Mouse (Mus musculus) adrenal gland, postnatal 10 days (tissue): ENCODE data around the gene Coa5. TPM values are rescaled to one million over a fixed set of nuclear protein-coding genes. Genes with fewer than 3 reads are reported as not detected.

Source experiments
- DNase-seq: peaks from one replicate; pipeline ENCODE4 v3.0.0; 2021; ENCODE audit warnings: mixed read lengths
- total RNA-seq, 2 experiments: library from RNA; stranded (reverse); gene quantifications; 2 replicates each; pipeline ENCODE4 v1.2.3; 2021

Gene Coa5
- total RNA-seq, 2 experiments from 2014 or later, result 85.2 to 102 TPM

DNA sequence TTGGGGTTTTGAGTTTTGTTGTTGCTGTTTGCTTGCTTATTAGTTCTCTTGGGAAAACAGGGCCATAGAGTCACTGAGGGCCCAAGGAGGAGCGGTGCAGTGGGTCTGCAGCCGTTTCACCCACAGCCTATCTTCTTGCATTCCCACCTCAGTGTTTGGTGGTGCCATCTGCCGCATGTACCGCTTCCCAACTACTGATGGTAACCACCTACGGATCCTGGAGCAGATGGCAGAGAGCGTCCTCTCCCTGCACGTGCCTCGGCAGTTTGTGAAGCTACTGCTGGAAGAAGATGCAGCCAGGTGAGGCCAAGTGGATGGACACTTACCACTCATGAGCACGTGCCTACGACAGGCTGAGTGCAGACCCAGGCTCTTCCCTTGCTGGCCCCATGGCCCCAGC, 61.8 kb downstream of the Coa5 start:
- DNase-seq, result no peak

Other genes with a start within 250 kb of the Coa5 start
- 1 to 10 TPM; 1.5 to 2.2 TPM for gene Cnga3, start 215.7 kb downstream of the Coa5 start, total RNA-seq
- gene Inpp4a, start 130.2 kb downstream of the Coa5 start, total RNA-seq, result 10 to 100 TPM; 18.4 to 23.5 TPM
- gene Unc50, start within 50 bp of the Coa5 start, total RNA-seq, result 10 to 100 TPM; 60.7 to 62.2 TPM
- gene Mgat4a, start 110.9 kb upstream of the Coa5 start, total RNA-seq, result 10 to 100 TPM in 1 of 2 experiments, 1 to 10 TPM in 1; 9.7 to 11.4 TPM